Mouse (Mus musculus) megakaryocyte, embryonic 14.5 days (primary cell): Measurements from ENCODE around the gene Hook1.

ENCODE experiments used
- FLI1 ChIP-seq: IDR thresholded peaks from 2 replicates; pipeline ENCODE4 v1.6.1; 2012; ENCODE audit warnings: low read length, inconsistent platforms, mixed read lengths
- GATA1 ChIP-seq: IDR thresholded peaks from 3 replicates; pipeline ENCODE4 v1.6.1; 2012; ENCODE audit warnings: mixed read lengths, low read length, inconsistent platforms, borderline replicate concordance

DNA sequence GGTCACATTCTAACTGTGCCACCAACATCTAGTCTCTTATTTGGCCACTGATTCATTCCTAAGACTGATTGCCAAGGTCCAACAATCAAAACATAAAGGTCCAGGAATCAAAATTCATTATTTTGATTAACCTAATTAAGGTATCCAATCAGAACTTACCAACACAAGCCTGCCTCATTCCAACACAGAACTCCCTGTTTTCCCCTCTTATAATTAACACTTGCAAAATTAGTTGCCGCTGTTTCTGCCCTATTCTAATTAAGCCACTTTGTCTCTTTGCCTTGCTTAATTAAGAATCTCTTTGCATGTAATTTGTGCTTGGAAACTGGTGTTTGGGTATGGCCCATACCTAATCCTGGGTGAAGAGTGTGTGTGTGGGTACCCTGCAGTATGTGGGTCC, 37.1 kb upstream of the Hook1 start:
- TF ChIP-seq GATA1, result no peak
- no peak for TF ChIP-seq FLI1
